Mouse (Mus musculus) C2C12 (cell line): ENCODE measurements around the gene Stx2. TPM values are rescaled to one million over a fixed set of nuclear protein-coding genes. Genes with fewer than 3 reads are reported as not detected.
"Not testable (repeated sequence)": the region's sequence is repeated elsewhere in the genome, so short reads cannot be mapped to it uniquely, and the experiment has no call there.

Experiments
- H3K27me3 ChIP-seq: one replicate; pipeline ENCODE4 v1.6.1; 2011; ENCODE audit not compliant: control insufficient read depth, insufficient read depth, insufficient read length
- H3K36me3 ChIP-seq: one replicate; pipeline ENCODE4 v1.6.1; 2011; ENCODE audit not compliant: control insufficient read depth, insufficient read depth
- H3K4me3 ChIP-seq: one replicate; pipeline ENCODE4 v1.5.1; 2011; ENCODE audit warnings: mild to moderate bottlenecking, control low read depth; ENCODE audit not compliant: poor library complexity, insufficient read depth, severe bottlenecking
- H3K79me2 ChIP-seq: one replicate; pipeline ENCODE4 v1.6.1; 2011; ENCODE audit not compliant: control insufficient read depth, insufficient read depth
- H3K79me3 ChIP-seq: one replicate; pipeline ENCODE4 v1.6.1; 2011; ENCODE audit warnings: low read depth, control low read depth
- H3ac ChIP-seq: one replicate; pipeline ENCODE3; 2011; ENCODE audit warnings: low read depth; ENCODE audit not compliant: control insufficient read depth, insufficient read length
- CEBPB ChIP-seq: IDR thresholded peaks from one replicate; pipeline ENCODE4 v1.6.1; 2011; ENCODE audit warnings: low read depth, mild to moderate bottlenecking, control low read depth, moderate library complexity
- CTCF ChIP-seq: IDR thresholded peaks from one replicate; pipeline ENCODE4 v1.5.1; 2011; ENCODE audit not compliant: control insufficient read depth, insufficient read depth, insufficient read length
- FOSL1 ChIP-seq: IDR thresholded peaks from one replicate; pipeline ENCODE4 v1.8.0; 2011; ENCODE audit warnings: mild to moderate bottlenecking, low read length; ENCODE audit not compliant: poor library complexity, insufficient read depth, severe bottlenecking
- MAX ChIP-seq: IDR thresholded peaks from one replicate; pipeline ENCODE4 v1.6.1; 2011; ENCODE audit warnings: mild to moderate bottlenecking, control low read depth
- MYOD1 ChIP-seq: IDR thresholded peaks from one replicate; pipeline ENCODE4 v1.6.1; 2011; ENCODE audit warnings: low read depth; ENCODE audit not compliant: control insufficient read depth, insufficient read length
- MYOG ChIP-seq: IDR thresholded peaks from one replicate; pipeline ENCODE4 v1.6.1; 2011; ENCODE audit not compliant: control insufficient read depth, insufficient read length; ENCODE audit errors: extremely low read depth
- USF1 ChIP-seq: IDR thresholded peaks from one replicate; pipeline ENCODE4 v1.6.1; 2011; ENCODE audit warnings: low read depth, mild to moderate bottlenecking, control low read depth, moderate library complexity
- polyA plus RNA-seq: library from polyadenylated mRNA; unstranded; fragments of >200 nt; fragmentation: generic; extraction: Trizol; gene quantifications from one replicate; pipeline ENCODE4 v1.2.1, GENCODE M21; 2012; ENCODE audit warnings: missing spikeins

Gene Stx2
- polyA plus RNA-seq, 1 experiment: 24.1 TPM

DNA sequence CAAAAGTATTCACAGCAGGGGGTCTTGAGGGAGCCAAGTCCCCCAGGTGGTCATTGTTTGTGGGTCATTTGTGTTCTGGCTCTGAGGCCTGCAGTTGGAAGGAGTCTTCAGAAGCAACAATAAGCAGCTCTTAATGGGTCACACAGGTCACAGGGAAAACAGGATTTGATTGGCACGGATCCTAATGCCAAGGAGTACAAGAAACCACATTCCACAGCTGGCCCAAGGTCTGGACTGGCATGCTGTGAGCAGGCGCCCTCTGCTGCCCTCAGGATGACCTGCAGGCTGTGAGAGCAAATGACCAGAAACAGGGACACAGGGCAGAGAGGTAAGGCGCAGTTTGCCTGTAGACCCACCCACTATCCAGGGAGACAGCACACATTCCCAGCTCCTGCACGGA is 32.1 kb downstream of the Stx2 start:
- Histone ChIP-seq H3K4me3 (no peak overlapping the region), H3K79me3 (no peaks in the 10 kb centered on the region), H3K36me3 (no peaks in the 10 kb centered on the region), H3K79me2 (no peaks in the 10 kb centered on the region), H3ac (no peak overlapping the region), H3K27me3 (peaks cover 7% of the 10 kb centered on the region)
- no peak for TF ChIP-seq MYOG
- TF ChIP-seq CEBPB: no peak
- TF ChIP-seq USF1: no peak
- TF ChIP-seq MYOD1: no peak
- peak; percentile 34 for TF ChIP-seq CTCF
- no peak for TF ChIP-seq FOSL1
- TF ChIP-seq MAX: no peak

DNA sequence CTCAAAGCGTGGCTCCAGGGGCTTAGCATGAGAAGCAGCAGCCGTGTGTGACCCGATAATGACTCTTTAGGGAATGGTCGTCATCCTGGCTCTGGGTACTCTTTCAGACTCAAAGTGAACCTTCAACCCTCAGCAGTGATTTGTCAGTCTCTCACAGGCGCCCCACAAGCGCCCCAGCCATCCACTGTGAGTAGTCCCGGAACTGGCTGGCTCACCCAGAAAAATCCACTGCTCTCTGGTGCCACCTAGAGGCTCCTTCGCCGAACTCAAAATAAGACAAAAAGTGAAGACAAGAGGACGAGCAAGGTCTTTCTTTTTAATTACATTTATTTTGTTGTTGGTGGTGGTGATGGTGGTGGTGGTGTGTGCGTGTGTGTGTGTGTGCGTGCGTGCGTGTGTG is 37.1 kb downstream of the Stx2 start:
- TF ChIP-seq FOSL1: no peak
- TF ChIP-seq MYOD1: no peak
- no peak for TF ChIP-seq CTCF
- TF ChIP-seq MYOG: no peak
- TF ChIP-seq CEBPB: no peak
- no peak for TF ChIP-seq USF1
- no peak for TF ChIP-seq MAX
- H3K4me3 ChIP-seq: no peak overlapping the region

DNA sequence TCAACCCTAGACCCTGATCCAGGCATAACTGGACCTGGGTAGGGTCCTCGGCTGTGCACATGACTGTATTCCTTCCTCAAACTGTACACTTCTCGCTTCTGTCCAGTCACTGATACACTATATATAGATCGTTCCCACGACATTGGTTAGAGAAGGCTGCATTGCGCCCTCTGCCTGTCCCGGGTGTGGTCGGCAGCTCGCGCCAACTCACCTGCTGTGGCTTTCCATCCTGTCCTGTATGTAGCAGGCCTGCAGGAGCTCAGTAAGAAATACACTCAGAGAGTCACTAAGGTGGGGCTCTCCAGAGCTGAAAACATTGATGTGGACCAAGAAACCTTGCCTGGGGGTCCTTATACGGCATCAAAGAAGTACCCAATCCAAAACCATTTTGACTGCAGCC is 37.5 kb downstream of the Stx2 start:
- TF ChIP-seq FOSL1 (no peak), MYOD1 (no peak), CTCF (no peak), MAX (no peak), MYOG (no peak), CEBPB (no peak), USF1 (no peak)
- no peaks in the 10 kb centered on the region for H3K79me3 ChIP-seq
- no peak overlapping the region for H3ac ChIP-seq
- H3K4me3 ChIP-seq: no peak overlapping the region
- H3K27me3 ChIP-seq: peaks cover 7% of the 10 kb centered on the region
- no peaks in the 10 kb centered on the region for H3K36me3 ChIP-seq
- H3K79me2 ChIP-seq: no peaks in the 10 kb centered on the region

More for the DNA sequence above, 37.1 kb downstream of the Stx2 start:
- Histone ChIP-seq H3K36me3 (no peaks in the 10 kb centered on the region), H3ac (no peak overlapping the region), H3K27me3 (peaks cover 7% of the 10 kb centered on the region), H3K79me3 (no peaks in the 10 kb centered on the region), H3K79me2 (no peaks in the 10 kb centered on the region)

DNA sequence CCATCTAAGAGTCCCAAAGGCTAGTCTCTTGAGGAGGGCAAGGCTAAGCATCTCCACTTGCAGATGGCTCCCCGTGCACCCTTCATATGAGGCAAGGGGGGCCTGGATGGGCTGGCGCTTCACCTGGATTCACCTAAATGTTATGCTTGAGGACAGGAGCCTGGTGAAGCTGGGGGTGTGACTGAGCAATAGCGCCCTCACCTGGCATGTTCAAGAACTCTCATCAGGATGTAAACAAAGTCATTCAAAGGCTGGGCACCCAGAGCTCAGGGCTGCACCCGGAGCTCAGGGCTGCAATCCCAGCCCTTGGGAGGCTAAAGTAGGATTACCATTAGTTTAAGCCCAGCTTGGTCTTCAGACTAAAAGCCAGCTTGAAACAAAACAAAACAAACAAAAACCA is 44.0 kb downstream of the Stx2 start:
- H3ac ChIP-seq: no peak overlapping the region
- H3K4me3 ChIP-seq: no peak overlapping the region
- no peaks in the 10 kb centered on the region for H3K36me3 ChIP-seq
- no peaks in the 10 kb centered on the region for H3K27me3 ChIP-seq
- TF ChIP-seq MYOD1: no peak
- TF ChIP-seq USF1: no peak
- TF ChIP-seq MYOG: no peak
- no peak for TF ChIP-seq CTCF
- no peak for TF ChIP-seq MAX
- no peak for TF ChIP-seq FOSL1
- no peak for TF ChIP-seq CEBPB
- no peaks in the 10 kb centered on the region for H3K79me3 ChIP-seq
- no peaks in the 10 kb centered on the region for H3K79me2 ChIP-seq

DNA sequence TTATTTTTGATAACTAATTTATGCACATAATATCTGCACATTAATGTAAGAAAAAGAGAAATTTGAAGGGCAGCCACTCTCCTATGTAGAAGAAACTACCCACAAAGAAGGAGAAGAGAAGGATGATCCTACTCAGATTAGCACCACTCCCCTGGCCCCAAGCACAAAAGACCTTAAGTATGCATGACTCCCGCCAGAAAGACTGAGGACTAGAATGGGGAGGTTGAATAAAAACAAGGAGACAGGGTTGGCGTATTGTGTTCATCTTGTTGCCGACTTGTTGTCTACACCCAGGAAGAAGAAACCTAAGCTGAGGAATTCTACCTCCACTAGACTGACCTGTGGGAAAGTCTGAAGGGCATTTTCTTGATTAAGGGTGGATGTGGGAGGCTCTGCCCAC is 49.5 kb downstream of the Stx2 start:
- no peaks in the 10 kb centered on the region for H3K79me2 ChIP-seq
- H3K79me3 ChIP-seq: no peaks in the 10 kb centered on the region
- H3K36me3 ChIP-seq: no peaks in the 10 kb centered on the region
- no peaks in the 10 kb centered on the region for H3K27me3 ChIP-seq
- TF ChIP-seq CTCF (no peak), USF1 (no peak), MAX (no peak), MYOG (no peak), MYOD1 (no peak), FOSL1 (no peak)
- H3ac ChIP-seq: no peak overlapping the region
- no peak overlapping the region for H3K4me3 ChIP-seq

DNA sequence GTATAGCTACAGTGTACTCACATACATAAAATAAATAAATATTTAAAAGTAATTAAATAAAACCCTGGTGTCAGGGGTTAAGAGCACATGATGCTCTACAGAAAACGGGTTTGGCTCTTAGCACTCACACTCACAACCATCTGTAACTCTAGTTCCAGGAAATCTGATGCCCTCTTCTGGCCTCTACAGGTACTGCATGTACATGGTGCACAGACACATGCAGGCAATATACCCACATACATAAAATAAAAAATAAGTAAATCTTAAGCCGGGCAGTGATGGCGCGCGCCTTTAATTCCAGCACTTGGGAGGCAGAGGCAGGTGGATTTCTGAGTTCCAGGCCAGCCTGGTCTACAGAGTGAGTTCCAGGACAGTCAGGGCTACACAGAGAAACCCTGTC is 54.0 kb downstream of the Stx2 start:
- not testable (repeated sequence) for H3K79me3 ChIP-seq, H3K36me3 ChIP-seq, H3K27me3 ChIP-seq, H3K4me3 ChIP-seq, H3ac ChIP-seq, H3K79me2 ChIP-seq
